Mouse (Mus musculus) lung, adult 18-20 months (tissue): Measurements from ENCODE around the gene Rgp1.
"Not testable (repeated sequence)": the region's sequence is repeated elsewhere in the genome, so short reads cannot be mapped to it uniquely, and the experiment has no call there.

Experiments
- DNase-seq, 2 experiments: peaks; one replicate each; pipeline ENCODE4 v3.0.0; 2022; ENCODE audit warnings: mixed read lengths in 2 of 2

Gene Rgp1

GRCm38 (mm10) chr4:43578376-43579204, at the start of gene Rgp1, which contains the start of gene Gba2:
TSS of gene Rgp1 (plus strand) at chr4:43578715.
TSS of gene Gba2 (minus strand) at chr4:43578873.
- peak; percentile 91 to 92 for DNase-seq

GRCm38 (mm10) chr4:43530081-43530501, 48.4 kb upstream of the Rgp1 start:
- DNase-seq, result no peak

GRCm38 (mm10) chr4:43530581-43530980, 47.9 kb upstream of the Rgp1 start:
- peak; percentile 76 to 78 for DNase-seq

- DNase-seq, result no peak
These were observed 45.2 kb upstream of the Rgp1 start for GRCm38 (mm10) chr4:43533270-43533669.

GRCm38 (mm10) chr4:43535628-43536027, 42.9 kb upstream of the Rgp1 start:
- no peak for DNase-seq

- DNase-seq, result no peak
These were observed 42.5 kb upstream of the Rgp1 start for GRCm38 (mm10) chr4:43536031-43536430.

GRCm38 (mm10) chr4:43542044-43542443, 36.5 kb upstream of the Rgp1 start:
- no peak for DNase-seq

- DNase-seq, result no peak
These were observed 32.0 kb upstream of the Rgp1 start for GRCm38 (mm10) chr4:43546375-43547047.

- DNase-seq, result no peak
These were observed 31.4 kb upstream of the Rgp1 start for GRCm38 (mm10) chr4:43547160-43547559.

GRCm38 (mm10) chr4:43549055-43549454, 29.5 kb upstream of the Rgp1 start:
- no peak for DNase-seq

GRCm38 (mm10) chr4:43551854-43552253, 26.7 kb upstream of the Rgp1 start:
- not testable (repeated sequence) for DNase-seq

- no peak for DNase-seq
These were observed 26.1 kb upstream of the Rgp1 start for GRCm38 (mm10) chr4:43552437-43552836.

GRCm38 (mm10) chr4:43553891-43554290, 24.6 kb upstream of the Rgp1 start:
- DNase-seq, result no peak

GRCm38 (mm10) chr4:43555926-43556325, 22.6 kb upstream of the Rgp1 start:
- DNase-seq, result no peak

GRCm38 (mm10) chr4:43558028-43558630, 20.4 kb upstream of the Rgp1 start:
- peak; percentile 68 to 74 for DNase-seq

- peak; percentile 79 to 84 for DNase-seq
These were observed 19.7 kb upstream of the Rgp1 start for GRCm38 (mm10) chr4:43558631-43559356.

- no peak for DNase-seq
These were observed 18.8 kb upstream of the Rgp1 start for GRCm38 (mm10) chr4:43559519-43560242.

- DNase-seq, result peak; percentile 81 to 87
These were observed 18.3 kb upstream of the Rgp1 start for GRCm38 (mm10) chr4:43560243-43560611.

GRCm38 (mm10) chr4:43560976-43561375, 17.5 kb upstream of the Rgp1 start:
- DNase-seq, result no peak

- DNase-seq, result no peak
These were observed 17.0 kb upstream of the Rgp1 start for GRCm38 (mm10) chr4:43561436-43561996.

GRCm38 (mm10) chr4:43561997-43562768, 16.3 kb upstream of the Rgp1 start, which contains the start of the genes Creb3 and Tln1:
TSS of gene Creb3 (plus strand) at chr4:43562332.
TSS of gene Tln1 (minus strand) at chr4:43562691.
- peak; percentile 97 to 98 for DNase-seq
